Mouse (Mus musculus) olfactory bulb, adult 2 months (tissue): ENCODE measurements around the gene Cblb.

Source experiments
- CTCF ChIP-seq: fragments of 200-500 bp; IDR thresholded peaks from 2 replicates; pipeline ENCODE4 v1.5.1; 2012; ENCODE audit warnings: low read depth, mild to moderate bottlenecking, low read length, moderate library complexity; ENCODE audit not compliant: insufficient read depth
- POLR2A ChIP-seq: fragments of 200-500 bp; IDR thresholded peaks from 2 replicates; pipeline ENCODE4 v1.6.1; 2012; ENCODE audit warnings: mild to moderate bottlenecking, low read depth, low read length, moderate library complexity; ENCODE audit not compliant: insufficient read depth

GRCm38 (mm10) chr16:52034356-52034755, 3.3 kb downstream of the Cblb start:
- no peak for TF ChIP-seq CTCF
- no peak for TF ChIP-seq POLR2A
